Mouse (Mus musculus) erythroid progenitor cell, adult 5-6 weeks (primary cell): ENCODE measurements at regions not wholly inside any gene's neighbourhood (a gene's known extent, or its start where the extent isn't known, plus 50 kb on each side); places are given as distances from the start of the nearest gene placed in this dataset.

Source experiments
- ATAC-seq: replicated peaks from 2 replicates; pipeline ENCODE4 v1.8.0; 2016; ENCODE audit warnings: moderate number of reproducible peaks, mild to moderate bottlenecking, moderate TSS enrichment, inconsistent platforms; ENCODE audit not compliant: poor library complexity, low FRiP score, severe bottlenecking

DNA sequence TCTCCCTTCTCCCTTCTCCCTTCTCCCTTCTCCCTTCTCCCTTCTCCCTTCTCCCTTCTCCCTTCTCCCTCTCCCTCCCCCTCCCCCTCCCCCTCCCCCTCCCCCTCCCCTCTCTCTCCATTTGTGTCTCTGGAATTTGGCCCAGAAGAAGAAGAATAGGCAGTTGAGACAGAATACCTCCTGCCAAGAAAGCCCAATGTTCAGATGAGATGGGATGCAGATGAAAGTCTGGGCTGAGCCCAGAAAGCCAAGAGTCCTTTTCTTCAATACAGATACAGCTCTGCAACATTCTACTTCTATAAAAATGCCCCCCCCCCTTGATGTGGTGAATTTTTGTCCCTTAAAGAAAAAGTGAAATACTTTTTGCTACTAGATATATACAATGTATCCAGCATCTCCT, 489.2 kb downstream of the Kcnj2 start:
- ATAC-seq: no peak

DNA sequence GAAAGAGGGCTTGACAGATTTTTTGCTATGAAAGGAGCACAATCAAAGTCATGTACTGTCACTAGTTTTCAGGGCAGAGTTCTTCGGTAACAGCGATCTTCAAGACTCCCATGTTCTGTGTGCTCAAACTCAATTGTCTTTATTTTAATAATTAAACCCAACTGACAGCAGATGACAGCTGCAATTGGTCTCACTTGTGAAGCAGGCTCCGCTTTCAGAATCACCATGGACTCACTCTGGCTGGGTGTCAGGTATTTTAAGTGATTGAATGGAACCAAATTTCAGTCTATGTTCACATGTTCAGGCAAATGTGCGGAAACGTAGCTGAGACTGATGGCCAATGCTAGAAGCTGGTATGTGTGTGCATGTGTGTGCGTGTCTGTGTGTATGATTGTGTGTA, 489.7 kb downstream of the Kcnj2 start:
- no peak for ATAC-seq

- no peak for ATAC-seq
These were observed 492.6 kb downstream of the Kcnj2 start for GRCm38 (mm10) chr11:111558302-111559140.

DNA sequence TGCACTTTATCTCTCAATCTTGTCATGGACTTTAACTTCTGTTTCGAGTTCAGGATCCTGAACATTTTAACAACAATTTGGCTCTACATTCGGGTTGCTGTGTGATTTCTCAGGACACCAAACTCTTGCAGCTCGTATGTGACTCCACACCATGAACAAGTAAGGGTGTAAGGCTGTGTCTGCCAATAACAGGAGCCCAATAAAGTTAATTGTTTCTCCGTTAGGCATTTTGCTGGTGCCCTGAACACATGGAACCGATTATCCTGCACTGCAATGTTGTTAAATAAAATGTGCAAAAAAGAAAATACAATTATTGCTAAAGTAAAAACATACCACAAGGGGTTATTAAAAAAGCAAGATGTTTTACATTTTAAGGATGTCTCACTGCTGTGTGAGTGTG, 497.2 kb downstream of the Kcnj2 start:
- no peak for ATAC-seq

DNA sequence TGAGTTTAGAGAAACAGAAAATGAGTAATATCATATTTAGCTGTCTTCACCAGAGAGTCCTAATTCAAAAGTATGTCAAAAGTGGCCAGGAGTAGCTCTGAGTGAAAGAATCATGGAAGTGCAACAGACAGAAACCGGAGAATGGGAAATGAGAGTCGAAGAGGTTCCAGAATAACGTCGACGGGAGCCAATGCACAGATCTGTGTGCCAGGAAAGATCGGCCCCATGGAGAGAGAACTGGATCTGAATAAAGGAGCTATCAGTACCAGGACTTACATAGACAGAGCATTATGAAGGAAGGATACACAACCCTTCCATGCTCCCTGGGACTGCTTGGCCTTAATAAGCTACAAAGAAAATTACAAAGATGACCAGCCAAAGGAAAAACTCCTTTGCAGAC, 502.1 kb downstream of the Kcnj2 start:
- no peak for ATAC-seq

- no peak for ATAC-seq
These were observed 502.9 kb downstream of the Kcnj2 start for GRCm38 (mm10) chr11:111568876-111569275.

DNA sequence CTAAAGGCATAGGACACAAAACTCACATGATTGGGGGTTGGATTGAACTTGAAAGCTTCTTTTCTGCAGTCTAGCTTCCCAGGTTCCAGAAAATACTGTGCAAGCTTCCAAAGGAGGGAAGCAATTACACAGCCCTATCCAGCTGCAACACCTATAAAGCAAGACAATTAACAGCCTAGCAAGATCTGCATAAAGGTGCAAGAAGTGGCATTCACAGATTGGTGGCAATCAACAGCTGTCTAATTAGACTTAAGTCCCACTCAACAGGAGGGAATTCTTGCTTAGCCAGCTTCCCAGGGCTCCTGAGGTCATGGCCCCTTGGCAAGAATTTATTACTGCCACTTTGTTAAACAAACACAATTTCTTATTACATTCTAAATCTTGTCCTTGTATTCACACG, 511.9 kb downstream of the Kcnj2 start:
- no peak for ATAC-seq

GRCm38 (mm10) chr11:111582980-111583379, 517.0 kb downstream of the Kcnj2 start:
- ATAC-seq: no peak

DNA sequence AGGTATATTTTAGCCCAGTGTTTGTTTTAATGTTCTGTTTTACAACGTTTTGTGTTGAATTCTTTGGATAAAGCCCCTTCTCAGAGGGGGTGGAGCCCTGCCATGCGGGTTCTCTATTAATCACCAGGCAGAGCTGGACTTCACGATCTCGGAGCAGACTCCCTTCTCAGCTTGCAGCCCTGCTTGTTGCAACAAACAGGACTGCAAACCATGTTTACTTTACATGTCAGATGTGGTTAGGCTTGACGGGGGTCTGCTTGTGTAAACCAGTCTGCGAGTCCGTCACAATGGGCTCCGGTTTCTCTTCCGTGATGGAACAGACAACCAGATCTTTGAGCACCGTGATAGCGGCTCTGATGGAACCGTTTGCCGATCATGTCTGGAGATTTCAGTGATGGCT, 517.6 kb downstream of the Kcnj2 start:
- no peak for ATAC-seq

DNA sequence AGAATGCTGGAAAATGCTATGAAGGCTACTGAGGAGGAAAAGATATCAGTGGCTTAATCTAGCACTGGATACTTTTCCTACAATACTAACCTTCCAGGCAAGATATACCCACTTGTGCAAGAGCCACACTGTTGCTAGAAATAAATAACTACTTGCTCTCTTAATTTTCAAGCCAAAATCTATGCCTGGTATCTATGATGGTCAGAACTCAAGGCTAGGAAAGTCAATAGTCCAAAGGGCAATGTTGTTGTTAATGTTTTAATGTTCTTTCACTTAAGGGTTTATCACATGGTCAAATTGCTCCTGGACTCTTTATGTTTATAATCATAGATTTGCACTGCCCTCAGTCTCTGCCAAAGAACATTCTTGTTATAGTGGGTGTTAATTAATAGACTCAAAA, 533.5 kb downstream of the Kcnj2 start:
- no peak for ATAC-seq

DNA sequence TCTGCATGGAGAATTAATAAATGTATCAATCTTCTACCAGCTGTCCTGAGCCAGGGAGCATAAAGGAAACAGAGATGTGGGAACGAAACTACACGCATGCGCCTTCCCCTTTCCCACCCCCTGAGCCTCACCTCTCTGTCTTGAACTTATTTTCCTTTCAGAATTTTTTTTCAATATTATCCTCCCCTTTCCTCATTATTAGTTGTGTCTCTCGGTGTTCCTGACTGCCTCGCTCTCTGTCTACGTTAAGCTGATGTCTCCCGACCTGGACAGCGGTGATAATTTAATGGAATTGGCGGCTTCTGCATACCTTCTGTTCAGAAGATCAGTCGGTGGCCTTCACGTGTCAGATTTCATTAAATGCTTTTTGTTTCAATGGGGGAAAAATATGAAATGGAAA, 539.2 kb downstream of the Kcnj2 start:
- no peak for ATAC-seq

DNA sequence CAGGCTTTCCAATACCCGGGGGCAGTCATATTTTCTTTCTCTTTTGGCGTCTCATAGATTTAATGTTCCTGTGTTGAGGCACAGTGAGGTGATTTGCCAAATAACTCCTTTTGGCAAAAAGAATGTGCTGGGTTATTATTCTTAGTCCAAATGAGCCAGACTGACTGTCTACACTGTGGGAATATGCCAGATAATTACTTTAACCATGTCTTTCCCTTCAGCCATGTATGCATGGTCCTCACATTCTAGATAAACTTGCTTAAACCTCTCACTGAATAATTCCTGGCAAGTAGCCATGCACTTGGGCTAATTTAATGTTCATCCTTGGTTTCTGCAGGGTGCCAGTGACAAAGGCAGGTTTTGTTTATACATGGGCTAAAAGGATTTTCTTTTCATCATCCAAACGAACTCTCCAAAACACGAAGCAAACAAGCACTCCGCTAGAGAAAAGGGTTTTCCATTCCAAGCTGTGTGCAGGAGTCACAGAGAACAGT, 544.6 kb downstream of the Kcnj2 start:
- no peak for ATAC-seq

- ATAC-seq: no peak
These were observed 577.6 kb downstream of the Kcnj2 start for GRCm38 (mm10) chr11:111643603-111644002.

GRCm38 (mm10) chr11:111652882-111653281, 586.9 kb downstream of the Kcnj2 start:
- no peak for ATAC-seq

DNA sequence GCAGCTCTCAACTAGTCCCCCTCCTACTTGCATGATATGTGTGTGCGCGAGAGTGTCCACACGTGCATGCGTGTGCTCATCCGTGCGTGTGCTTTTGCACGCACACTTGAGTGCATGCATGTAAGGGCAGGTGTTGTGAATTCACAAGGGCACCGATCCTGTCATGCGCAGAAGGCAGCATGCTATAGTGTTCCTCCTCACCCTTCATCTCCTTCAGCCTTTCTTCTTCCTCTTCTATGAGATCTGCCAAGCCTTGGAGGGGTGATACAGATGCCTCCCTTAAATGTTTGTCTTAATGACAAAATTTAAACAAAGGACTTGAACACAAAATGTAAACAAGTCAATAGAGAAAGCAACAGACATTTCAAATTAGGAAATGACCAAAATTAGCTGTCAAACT, 591.8 kb downstream of the Kcnj2 start:
- no peak for ATAC-seq

GRCm38 (mm10) chr11:111658362-111659309, 592.7 kb downstream of the Kcnj2 start:
- peak; percentile 63 for ATAC-seq

- ATAC-seq: no peak
These were observed 597.3 kb downstream of the Kcnj2 start for GRCm38 (mm10) chr11:111663269-111663668.

DNA sequence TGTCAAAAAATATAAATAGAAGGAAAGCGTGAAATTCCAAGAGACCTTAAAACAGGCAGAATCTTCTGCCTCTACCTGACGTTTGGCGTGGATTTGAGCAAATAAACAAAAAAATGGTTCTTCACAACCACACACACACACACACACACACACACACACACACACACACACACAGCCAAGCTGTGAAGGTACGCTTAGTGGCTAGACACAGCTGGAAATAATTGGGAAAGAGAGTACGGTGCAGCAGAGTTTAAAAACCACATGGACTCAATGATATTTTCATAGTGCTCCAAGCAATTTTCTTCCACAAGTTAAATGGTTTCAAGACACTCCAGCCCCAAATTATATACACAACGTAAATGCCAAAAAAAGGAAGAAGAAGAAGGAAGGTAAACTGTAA, 600.4 kb downstream of the Kcnj2 start:
- ATAC-seq: no peak

DNA sequence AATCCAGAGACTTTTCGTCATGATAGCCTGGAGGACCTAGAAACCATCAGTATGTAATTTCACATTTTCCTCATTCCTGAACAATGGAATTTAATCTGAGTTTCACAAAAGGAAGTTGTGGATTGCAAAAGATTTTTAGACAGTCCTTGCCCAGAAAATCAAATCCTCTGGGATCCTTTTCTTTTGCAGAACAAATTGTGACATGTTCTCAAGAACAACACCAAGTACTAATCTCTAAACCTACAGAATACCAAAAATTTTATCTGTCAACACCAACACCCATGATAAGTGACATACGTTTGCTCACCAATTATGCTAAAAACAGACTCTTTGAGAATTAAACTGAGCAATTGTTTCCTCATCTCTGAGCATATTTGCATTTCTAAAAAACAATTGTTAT, 605.9 kb downstream of the Kcnj2 start:
- ATAC-seq: no peak

- ATAC-seq: no peak
These were observed 609.7 kb downstream of the Kcnj2 start for GRCm38 (mm10) chr11:111675673-111676072.

GRCm38 (mm10) chr11:111682341-111682740, 616.4 kb downstream of the Kcnj2 start:
- no peak for ATAC-seq
